Mouse (Mus musculus) E14TG2a.4 (cell line): ENCODE measurements at regions not wholly inside any gene's neighbourhood (a gene's known extent, or its start where the extent isn't known, plus 50 kb on each side); places are given as distances from the start of the nearest gene placed in this dataset.

ENCODE experiments used
- CTCF ChIP-seq: conservative IDR thresholded peaks from 2 replicates; pipeline ENCODE4 v1.5.1; 2014; ENCODE audit warnings: low read length
- NANOG ChIP-seq: IDR thresholded peaks from 2 replicates; pipeline ENCODE4 v1.6.1; 2014; ENCODE audit warnings: borderline replicate concordance, low read length, mixed read lengths

- TF ChIP-seq CTCF (no peak), NANOG (no peak)
Observed at GRCm38 (mm10) chr9:50119412-50119811, 225.4 kb downstream of the Rpl10-ps3 start.
